Mouse (Mus musculus): ENCODE results near the gene 4930430F08Rik. TPM values are rescaled to one million over a fixed set of nuclear protein-coding genes. Genes with fewer than 3 reads are reported as not detected.

4930430F08Rik gene
- 1 to 10 TPM; 6.8 to 6.9 TPM for total RNA-seq (2023)

DNA sequence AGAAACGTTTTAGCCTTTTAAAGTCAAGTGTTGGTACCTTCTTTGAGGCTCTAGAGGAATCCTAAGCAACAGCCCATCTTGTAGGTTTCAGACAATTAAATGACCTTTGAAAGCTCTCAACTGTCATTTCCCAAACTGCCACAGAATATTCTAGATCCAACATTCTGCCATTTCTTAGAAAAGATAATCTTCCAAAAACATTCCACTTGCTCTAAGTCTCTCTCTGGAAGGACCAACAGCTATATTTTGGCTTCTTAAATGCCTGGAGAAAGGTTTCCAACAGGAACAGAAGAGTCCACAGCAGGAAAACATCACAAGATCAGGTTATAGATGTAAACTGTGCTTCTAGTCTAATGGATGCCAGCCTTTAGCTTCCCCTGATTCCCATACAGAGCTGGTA is at the start of gene 4930430F08Rik, which contains the start of gene 1700017N19Rik:
Gene 4930430F08Rik, minus strand, starts transcription at position 101 of the 400 bp plus-strand sequence.
Gene 1700017N19Rik, plus strand, starts transcription at position 162 of the 400 bp plus-strand sequence.

Other genes starting within 250 kb of the 4930430F08Rik start
- gene Gm4302, start 249.6 kb downstream of the 4930430F08Rik start, total RNA-seq (2023) = not detected
- gene Gm4303, start 244.5 kb downstream of the 4930430F08Rik start, total RNA-seq (2023) = not detected
- gene Gm4305, start 239.3 kb downstream of the 4930430F08Rik start, total RNA-seq (2023) = not detected
- not detected for gene Gm4307, start 229.1 kb downstream of the 4930430F08Rik start, total RNA-seq (2023)
- not detected for gene Gm4312, start 207.9 kb downstream of the 4930430F08Rik start, total RNA-seq (2023)
- 1 to 10 TPM; 1.8 to 1.9 TPM for gene Tmtc3, start 103.1 kb downstream of the 4930430F08Rik start, total RNA-seq (2023)
- gene Cep290, start 102.9 kb downstream of the 4930430F08Rik start, total RNA-seq (2023) = 1 to 10 TPM; 2.2 to 3.6 TPM
- not detected for gene 1700017N19Rik, start 61 bp upstream of the 4930430F08Rik start, total RNA-seq (2023)

Data from T-cell, adult 66 days (primary cell).